Mouse (Mus musculus) embryonic facial prominence, embryonic 12.5 days (tissue): ENCODE results near the gene Tmem63c. TPM values are rescaled to one million over a fixed set of nuclear protein-coding genes. Genes with fewer than 3 reads are reported as not detected.

ENCODE experiments used
- ATAC-seq: fragments of 200-750 bp; cut with Nextera tagmentation; 2 replicates; pipeline ENCODE4 v1.8.0; 2017; ENCODE audit not compliant: insufficient number of reproducible peaks, insufficient read depth, low FRiP score, low TSS enrichment
- H3K27ac ChIP-seq: fragments of 300-500 bp; sonication (generic); 2 replicates; pipeline ENCODE4 v1.5.1; 2016; ENCODE audit warnings: mild to moderate bottlenecking
- H3K27me3 ChIP-seq: fragments of 300-500 bp; sonication (generic); 2 replicates; pipeline ENCODE4 v1.6.1; 2016; ENCODE audit warnings: mild to moderate bottlenecking, moderate library complexity
- H3K36me3 ChIP-seq: fragments of 300-500 bp; sonication (generic); 2 replicates; pipeline ENCODE4 v1.6.1; 2016; ENCODE audit warnings: mild to moderate bottlenecking
- H3K4me1 ChIP-seq: fragments of 300-500 bp; sonication (generic); 2 replicates; pipeline ENCODE4 v1.6.1; 2016
- H3K4me2 ChIP-seq: fragments of 300-500 bp; sonication (generic); replicated peaks from 2 replicates; pipeline ENCODE4 v1.6.1; 2016; ENCODE audit warnings: mild to moderate bottlenecking, moderate library complexity
- H3K4me3 ChIP-seq: fragments of 300-500 bp; sonication (generic); 2 replicates; pipeline ENCODE4 v1.5.1; 2016; ENCODE audit warnings: mild to moderate bottlenecking
- H3K9ac ChIP-seq: fragments of 300-500 bp; sonication (generic); 2 replicates; pipeline ENCODE4 v1.6.1; 2016; ENCODE audit warnings: mild to moderate bottlenecking, moderate library complexity
- H3K9me3 ChIP-seq: fragments of 300-500 bp; sonication (generic); 2 replicates; pipeline ENCODE4 v1.6.1; 2016; ENCODE audit warnings: mild to moderate bottlenecking, moderate library complexity
- WGBS: fragments of 180-500 bp; shearing (Covaris S2); methylation state at CpG from one replicate; pipeline ENCODE4 v1.1.7; 2016; 5-methylcytosine and 5-hydroxymethylcytosine counted together
- polyA plus RNA-seq: library from polyadenylated mRNA; unstranded; fragments of >200 nt; fragmentation: Nextera tagmentation; extraction: Ambion mirVana; gene quantifications from 2 replicates; pipeline ENCODE4 v1.2.1, GENCODE M21; 2016

Gene Tmem63c
- polyA plus RNA-seq, 1 experiment from 2014 or later, result 0.26 TPM

GRCm38 (mm10) chr12:86988227-86988626 lies 32.9 kb upstream of the Tmem63c start:
- no peak overlapping the region for H3K9ac ChIP-seq
- H3K4me1 ChIP-seq, result peaks cover 12% of the 10 kb centered on the region; the same call in 1 of the 2 replicates
- no peak overlapping the region for H3K4me2 ChIP-seq
- ATAC-seq, result no peak
- H3K27ac ChIP-seq, result no peak overlapping the region
- 46% methylated on average over 16 of the region's 16 CpGs for WGBS
- no peaks in the 10 kb centered on the region for H3K36me3 ChIP-seq
- H3K4me3 ChIP-seq, result no peak overlapping the region
- H3K9me3 ChIP-seq, result no peaks in the 10 kb centered on the region
- peaks cover 78% of the 10 kb centered on the region for H3K27me3 ChIP-seq

GRCm38 (mm10) chr12:86989378-86989777 lies 31.8 kb upstream of the Tmem63c start:
- H3K4me2 ChIP-seq, result no peak overlapping the region
- peaks cover 67% of the 10 kb centered on the region for H3K27me3 ChIP-seq
- H3K4me3 ChIP-seq, result no peak overlapping the region
- ATAC-seq, result no peak
- H3K27ac ChIP-seq, result no peak overlapping the region
- H3K36me3 ChIP-seq, result no peaks in the 10 kb centered on the region
- no peaks in the 10 kb centered on the region for H3K9me3 ChIP-seq
- peaks cover 12% of the 10 kb centered on the region; the same call in 1 of the 2 replicates for H3K4me1 ChIP-seq
- no peak overlapping the region for H3K9ac ChIP-seq
- 7% methylated on average over 15 of the region's 15 CpGs for WGBS

- 1% methylated on average over 61 of the region's 68 CpGs for WGBS
- peak; percentile 50 for ATAC-seq
- Histone ChIP-seq H3K4me2 (peak within 1 kb of the TSS; percentile 50), H3K27ac (no peak within 1 kb of the TSS), H3K9me3 (no peaks in the 10 kb centered on the region), H3K27me3 (peaks cover 66% of the 10 kb centered on the region), H3K36me3 (no peaks in the 10 kb centered on the region), H3K4me1 (peaks cover 12% of the 10 kb centered on the region; the same call in 1 of the 2 replicates), H3K4me3 (peak within 1 kb of the TSS; percentile 27), H3K9ac (no peak within 1 kb of the TSS; the same call in 1 of the 2 replicates)
These were observed 31.0 kb upstream of the Tmem63c start, which contains the start of gene Zdhhc22 for GRCm38 (mm10) chr12:86989890-86990754. Zdhhc22 (minus strand) TSS chr12:86990430.

GRCm38 (mm10) chr12:86990755-86991110 lies 30.4 kb upstream of the Tmem63c start:
- Histone ChIP-seq H3K9me3 (no peaks in the 10 kb centered on the region), H3K36me3 (no peaks in the 10 kb centered on the region), H3K27me3 (peaks cover 66% of the 10 kb centered on the region), H3K4me2 (peak overlapping the region; percentile 50), H3K27ac (no peak overlapping the region), H3K4me1 (peaks cover 12% of the 10 kb centered on the region; the same call in 1 of the 2 replicates), H3K4me3 (no peak overlapping the region; the same call in 1 of the 2 replicates), H3K9ac (no peak overlapping the region)
- ATAC-seq, result no peak
- WGBS, result 38% methylated on average over 2 of the region's 2 CpGs

- Histone ChIP-seq H3K4me3 (no peak overlapping the region), H3K9me3 (no peaks in the 10 kb centered on the region; the same call in 1 of the 2 replicates), H3K27ac (no peak overlapping the region), H3K4me2 (no peak overlapping the region), H3K9ac (no peak overlapping the region), H3K4me1 (peaks cover 12% of the 10 kb centered on the region; the same call in 1 of the 2 replicates), H3K27me3 (peaks cover 35% of the 10 kb centered on the region), H3K36me3 (no peaks in the 10 kb centered on the region)
- ATAC-seq, result no peak; the same call in 1 of the 2 replicates
- 36% methylated on average over 4 of the region's 4 CpGs for WGBS
These were observed 27.0 kb upstream of the Tmem63c start for GRCm38 (mm10) chr12:86994166-86994565.

GRCm38 (mm10) chr12:86994776-86995175 lies 26.4 kb upstream of the Tmem63c start:
- Histone ChIP-seq H3K9ac (no peak overlapping the region), H3K4me1 (peaks cover 8% of the 10 kb centered on the region; the same call in 1 of the 2 replicates), H3K27me3 (peaks cover 29% of the 10 kb centered on the region), H3K9me3 (no peaks in the 10 kb centered on the region; the same call in 1 of the 2 replicates), H3K4me2 (no peak overlapping the region), H3K27ac (no peak overlapping the region), H3K36me3 (no peaks in the 10 kb centered on the region), H3K4me3 (no peak overlapping the region)
- no peak for ATAC-seq
- 60% methylated on average over 3 of the region's 3 CpGs for WGBS

GRCm38 (mm10) chr12:86995931-86996330 lies 25.2 kb upstream of the Tmem63c start:
- Histone ChIP-seq H3K36me3 (no peaks in the 10 kb centered on the region), H3K27me3 (peaks cover 17% of the 10 kb centered on the region), H3K4me3 (no peak overlapping the region), H3K4me1 (peaks cover 5% of the 10 kb centered on the region; the same call in 1 of the 2 replicates), H3K9ac (no peak overlapping the region), H3K4me2 (no peak overlapping the region), H3K27ac (no peak overlapping the region), H3K9me3 (no peaks in the 10 kb centered on the region; the same call in 1 of the 2 replicates)
- WGBS, result 73% methylated on average over 6 of the region's 6 CpGs
- no peak for ATAC-seq

GRCm38 (mm10) chr12:86998699-86999098 lies 22.4 kb upstream of the Tmem63c start:
- no peak for ATAC-seq
- Histone ChIP-seq H3K4me3 (no peak overlapping the region), H3K9ac (no peak overlapping the region), H3K27me3 (no peaks in the 10 kb centered on the region), H3K9me3 (no peaks in the 10 kb centered on the region; the same call in 1 of the 2 replicates), H3K27ac (no peak overlapping the region), H3K4me2 (no peak overlapping the region), H3K36me3 (no peaks in the 10 kb centered on the region), H3K4me1 (peaks cover 5% of the 10 kb centered on the region; the same call in 1 of the 2 replicates)
- 84% methylated on average over 4 of the region's 4 CpGs for WGBS

GRCm38 (mm10) chr12:86999283-86999820 lies 21.8 kb upstream of the Tmem63c start:
- Histone ChIP-seq H3K9ac (no peak overlapping the region), H3K4me3 (no peak overlapping the region), H3K4me1 (peaks cover 5% of the 10 kb centered on the region; the same call in 1 of the 2 replicates), H3K4me2 (no peak overlapping the region), H3K27me3 (no peaks in the 10 kb centered on the region), H3K9me3 (no peaks in the 10 kb centered on the region; the same call in 1 of the 2 replicates), H3K36me3 (no peaks in the 10 kb centered on the region), H3K27ac (no peak overlapping the region)
- no peak for ATAC-seq
- 71% methylated on average over 10 of the region's 10 CpGs for WGBS

- Histone ChIP-seq H3K9ac (no peak overlapping the region), H3K36me3 (no peaks in the 10 kb centered on the region), H3K4me2 (no peak overlapping the region), H3K4me1 (peaks cover 5% of the 10 kb centered on the region; the same call in 1 of the 2 replicates), H3K9me3 (no peaks in the 10 kb centered on the region; the same call in 1 of the 2 replicates), H3K27ac (no peak overlapping the region), H3K4me3 (no peak overlapping the region), H3K27me3 (no peaks in the 10 kb centered on the region; the same call in 1 of the 2 replicates)
- ATAC-seq, result no peak
- WGBS, result 61% methylated on average over 4 of the region's 5 CpGs
These were observed 20.8 kb upstream of the Tmem63c start for GRCm38 (mm10) chr12:87000151-87000839.

- no peaks in the 10 kb centered on the region; the same call in 1 of the 2 replicates for H3K27me3 ChIP-seq
- H3K4me2 ChIP-seq, result no peak overlapping the region
- H3K36me3 ChIP-seq, result no peaks in the 10 kb centered on the region
- no peak overlapping the region for H3K9ac ChIP-seq
- H3K9me3 ChIP-seq, result no peaks in the 10 kb centered on the region; the same call in 1 of the 2 replicates
- H3K27ac ChIP-seq, result no peak overlapping the region
- ATAC-seq, result no peak
- peaks cover 5% of the 10 kb centered on the region; the same call in 1 of the 2 replicates for H3K4me1 ChIP-seq
- 57% methylated on average over 6 of the region's 6 CpGs for WGBS
- no peak overlapping the region for H3K4me3 ChIP-seq
These were observed 20.3 kb upstream of the Tmem63c start for GRCm38 (mm10) chr12:87000840-87001176.
